Mouse (Mus musculus): ENCODE data around the gene Skor1. TPM values are rescaled to one million over a fixed set of nuclear protein-coding genes. Genes with fewer than 3 reads are reported as not detected.
A peak's percentile ranks its signal among the peaks of the same experiment; 100 is the strongest.

The Skor1 gene
- total RNA-seq, 2 experiments from 2014 or later, result not detected

GRCm38 (mm10) chr9:63137615-63137915 is 11.2 kb downstream of the Skor1 start:
- ATAC-seq (replicated peaks; ENCODE audit: low FRiP score, low TSS enrichment, poor library complexity, severe bottlenecking), result no peak

GRCm38 (mm10) chr9:63136756-63137614 is 11.8 kb downstream of the Skor1 start:
- ATAC-seq (replicated peaks; ENCODE audit: low FRiP score, low TSS enrichment, poor library complexity, severe bottlenecking), result no peak

GRCm38 (mm10) chr9:63136241-63136640 is 12.5 kb downstream of the Skor1 start:
- no peak for ATAC-seq (replicated peaks; ENCODE audit: low FRiP score, low TSS enrichment, poor library complexity, severe bottlenecking)

GRCm38 (mm10) chr9:63135801-63136200 is 13.0 kb downstream of the Skor1 start:
- no peak for ATAC-seq (replicated peaks; ENCODE audit: low FRiP score, low TSS enrichment, poor library complexity, severe bottlenecking)

- no peak for ATAC-seq (replicated peaks; ENCODE audit: low FRiP score, low TSS enrichment, poor library complexity, severe bottlenecking)
Measured at GRCm38 (mm10) chr9:63135356-63135755, 13.4 kb downstream of the Skor1 start.

GRCm38 (mm10) chr9:63133659-63134058 is 15.1 kb downstream of the Skor1 start:
- ATAC-seq (replicated peaks; ENCODE audit: low FRiP score, low TSS enrichment, poor library complexity, severe bottlenecking), result no peak

GRCm38 (mm10) chr9:63132673-63133601 is 15.8 kb downstream of the Skor1 start:
- ATAC-seq (replicated peaks; ENCODE audit: low FRiP score, low TSS enrichment, poor library complexity, severe bottlenecking), result peak; percentile 85

- ATAC-seq (replicated peaks; ENCODE audit: low FRiP score, low TSS enrichment, poor library complexity, severe bottlenecking), result peak; percentile 28
Measured at GRCm38 (mm10) chr9:63131957-63132602, 16.7 kb downstream of the Skor1 start.

GRCm38 (mm10) chr9:63129641-63130041 is 19.1 kb downstream of the Skor1 start:
- no peak for ATAC-seq (replicated peaks; ENCODE audit: low FRiP score, low TSS enrichment, poor library complexity, severe bottlenecking)

- no peak for ATAC-seq (replicated peaks; ENCODE audit: low FRiP score, low TSS enrichment, poor library complexity, severe bottlenecking)
Measured at GRCm38 (mm10) chr9:63124512-63124911, 24.2 kb downstream of the Skor1 start.

GRCm38 (mm10) chr9:63123451-63124438 is 25.0 kb downstream of the Skor1 start:
- ATAC-seq (replicated peaks; ENCODE audit: low FRiP score, low TSS enrichment, poor library complexity, severe bottlenecking), result peak; percentile 98

GRCm38 (mm10) chr9:63122161-63122833 is 26.5 kb downstream of the Skor1 start:
- no peak for ATAC-seq (replicated peaks; ENCODE audit: low FRiP score, low TSS enrichment, poor library complexity, severe bottlenecking)

GRCm38 (mm10) chr9:63118385-63118784 is 30.4 kb downstream of the Skor1 start:
- ATAC-seq (replicated peaks; ENCODE audit: low FRiP score, low TSS enrichment, poor library complexity, severe bottlenecking), result no peak

GRCm38 (mm10) chr9:63112514-63112913 is 36.2 kb downstream of the Skor1 start:
- no peak for ATAC-seq (replicated peaks; ENCODE audit: low FRiP score, low TSS enrichment, poor library complexity, severe bottlenecking)

- no peak for ATAC-seq (replicated peaks; ENCODE audit: low FRiP score, low TSS enrichment, poor library complexity, severe bottlenecking)
Measured at GRCm38 (mm10) chr9:63109782-63110087, 39.0 kb downstream of the Skor1 start.

- peak; percentile 37; the same call in 1 of the 2 replicates for ATAC-seq (replicated peaks; ENCODE audit: low FRiP score, low TSS enrichment, poor library complexity, severe bottlenecking)
Measured at GRCm38 (mm10) chr9:63109020-63109781, 39.6 kb downstream of the Skor1 start.

- no peak for ATAC-seq (replicated peaks; ENCODE audit: low FRiP score, low TSS enrichment, poor library complexity, severe bottlenecking)
Measured at GRCm38 (mm10) chr9:63108580-63108979, 40.2 kb downstream of the Skor1 start.

GRCm38 (mm10) chr9:63100660-63101059 is 48.1 kb downstream of the Skor1 start:
- no peak for ATAC-seq (replicated peaks; ENCODE audit: low FRiP score, low TSS enrichment, poor library complexity, severe bottlenecking)
